Mouse (Mus musculus) midbrain, embryonic 14.5 days (tissue): ENCODE results near the gene Nop2. TPM values are rescaled to one million over a fixed set of nuclear protein-coding genes. Genes with fewer than 3 reads are reported as not detected.

ENCODE experiments used
- ATAC-seq: fragments of 200-750 bp; cut with Nextera tagmentation; 2 replicates; pipeline ENCODE4 v1.8.0; 2017; ENCODE audit warnings: moderate number of reproducible peaks, moderate library complexity; ENCODE audit not compliant: low FRiP score, low TSS enrichment
- DNase-seq: peaks from one replicate; pipeline ENCODE4 v3.0.0-alpha.2; 2015
- H3K27ac ChIP-seq: fragments of 300-500 bp; sonication (generic); replicated peaks from 2 replicates; pipeline ENCODE4 v1.5.1; 2014; ENCODE audit warnings: mild to moderate bottlenecking, low read depth, low read length, moderate library complexity
- H3K27me3 ChIP-seq: fragments of 300-500 bp; sonication (generic); 2 replicates; pipeline ENCODE4 v1.6.1; 2014; ENCODE audit warnings: low read length, control low read depth, mixed read lengths; ENCODE audit not compliant: control insufficient read depth, insufficient read depth
- H3K36me3 ChIP-seq: fragments of 300-500 bp; sonication (generic); 2 replicates; pipeline ENCODE4 v1.6.1; 2014; ENCODE audit warnings: low read length, control low read depth; ENCODE audit not compliant: control insufficient read depth, insufficient read depth
- H3K4me1 ChIP-seq: fragments of 300-500 bp; sonication (generic); 2 replicates; pipeline ENCODE4 v1.6.1; 2014; ENCODE audit warnings: mild to moderate bottlenecking, antibody characterized with exemption, low read length, control low read depth; ENCODE audit not compliant: control insufficient read depth, insufficient read depth
- H3K4me2 ChIP-seq: fragments of 300-500 bp; sonication (generic); 2 replicates; pipeline ENCODE4 v1.6.1; 2014; ENCODE audit warnings: mild to moderate bottlenecking, low read length, moderate library complexity
- H3K4me3 ChIP-seq: fragments of 300-500 bp; sonication (generic); replicated peaks from 2 replicates; pipeline ENCODE4 v1.5.1; 2014; ENCODE audit warnings: low read depth, low read length
- H3K9ac ChIP-seq: fragments of 300-500 bp; sonication (generic); replicated peaks from 2 replicates; pipeline ENCODE4 v1.6.1; 2014; ENCODE audit warnings: mild to moderate bottlenecking, low read length, moderate library complexity
- H3K9me3 ChIP-seq: fragments of 300-500 bp; sonication (generic); 2 replicates; pipeline ENCODE4 v1.6.1; 2016; ENCODE audit warnings: low read length, control low read depth, mixed read lengths; ENCODE audit not compliant: control insufficient read depth
- WGBS: fragments of 180-500 bp; shearing (Covaris S2); extraction: QIAGEN DNeasy Blood & Tissue Kit; methylation state at CpG from one replicate; pipeline ENCODE4 v1.1.7; 2014; 5-methylcytosine and 5-hydroxymethylcytosine counted together
- polyA plus RNA-seq: library from polyadenylated mRNA; unstranded; fragments of >200 nt; fragmentation: Nextera tagmentation; extraction: Ambion mirVana; gene quantifications from 2 replicates; pipeline ENCODE4 v1.2.1, GENCODE M21; 2014

The Nop2 gene
- polyA plus RNA-seq, 1 experiment from 2014 or later = 46.3 TPM

DNA sequence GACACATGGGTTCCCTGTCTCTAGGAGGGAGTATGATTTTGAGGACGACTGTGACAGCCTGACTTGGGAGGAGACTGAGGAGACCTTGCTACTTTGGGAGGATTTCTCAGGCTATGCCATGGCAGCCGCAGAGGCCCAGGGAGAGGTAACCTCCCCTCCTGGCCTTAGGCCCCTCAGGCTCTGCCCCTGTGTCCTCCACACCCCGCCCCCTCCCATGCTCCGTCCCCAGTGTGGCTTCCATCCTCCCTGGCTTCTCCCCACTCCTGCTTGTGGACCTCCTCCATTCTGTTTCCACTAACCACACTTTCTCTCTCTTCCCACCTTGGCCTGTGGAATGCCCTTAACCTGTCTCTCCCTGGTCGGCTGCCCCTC lies 21.3 kb downstream of the Nop2 start:
- H3K4me1 ChIP-seq = peaks cover 9% of the 10 kb centered on the region; the same call in 1 of the 2 replicates
- no peak overlapping the region for H3K4me3 ChIP-seq
- DNase-seq (no peak), ATAC-seq (no peak)
- no peak overlapping the region for H3K27ac ChIP-seq
- no peaks in the 10 kb centered on the region for H3K27me3 ChIP-seq
- WGBS = 89% methylated on average over 5 of the region's 5 CpGs
- peaks cover 37% of the 10 kb centered on the region for H3K36me3 ChIP-seq
- no peaks in the 10 kb centered on the region for H3K9me3 ChIP-seq
- H3K9ac ChIP-seq = no peak overlapping the region
- no peak overlapping the region for H3K4me2 ChIP-seq

DNA sequence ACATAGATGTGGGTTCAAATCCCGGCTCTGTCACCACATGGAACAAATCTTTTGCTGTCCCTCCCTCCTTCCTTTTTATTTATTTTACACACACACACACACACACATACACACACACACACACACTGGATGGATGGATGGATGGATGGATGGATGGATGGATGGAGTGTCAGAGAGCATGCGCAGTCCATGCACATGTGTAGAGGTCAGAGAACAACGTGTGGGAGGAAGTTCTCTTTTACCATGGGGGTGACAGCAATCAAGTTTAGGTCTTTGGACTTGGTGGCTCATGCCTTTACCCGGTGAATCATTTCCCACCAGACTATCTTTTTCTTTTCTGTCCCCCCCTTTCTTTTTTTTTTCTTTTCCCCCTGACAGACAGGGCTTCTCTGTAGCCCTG lies 22.0 kb downstream of the Nop2 start:
- Histone ChIP-seq H3K4me1 (0 out of 2 replicates have a peak, but pooled peaks cover 3% of the 10 kb centered on the region), H3K9me3 (no peaks in the 10 kb centered on the region), H3K9ac (no peak overlapping the region), H3K4me3 (no peak overlapping the region), H3K27me3 (no peaks in the 10 kb centered on the region), H3K4me2 (no peak overlapping the region), H3K36me3 (peaks cover 41% of the 10 kb centered on the region), H3K27ac (no peak overlapping the region)
- 94% methylated on average over 4 of the region's 4 CpGs for WGBS
- DNase-seq (no peak), ATAC-seq (no peak)

DNA sequence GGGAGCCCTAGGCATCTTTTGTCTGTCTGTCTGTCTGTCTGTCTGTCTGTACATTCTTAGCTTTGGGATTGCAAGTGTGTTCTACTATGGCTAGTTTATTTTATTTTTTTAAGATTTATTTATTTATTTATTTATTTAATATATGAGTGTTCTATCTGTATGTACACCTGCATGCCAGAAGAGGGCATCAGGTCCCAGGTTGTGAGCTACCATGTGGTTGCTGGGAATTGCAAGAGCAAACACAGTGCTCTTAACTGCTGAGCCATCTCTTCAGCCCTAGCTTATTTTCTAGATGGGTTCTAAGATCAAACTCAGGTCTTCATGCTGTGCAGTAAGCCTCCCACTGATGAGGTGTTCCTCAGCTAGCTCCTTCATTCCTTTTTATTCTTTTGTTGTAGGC lies 22.8 kb downstream of the Nop2 start:
- no peak overlapping the region for H3K9ac ChIP-seq
- H3K27ac ChIP-seq = no peak overlapping the region
- H3K4me3 ChIP-seq = no peak overlapping the region
- no peak for ATAC-seq
- no peak overlapping the region for H3K4me2 ChIP-seq
- DNase-seq = peak; percentile 68
- 0 out of 2 replicates have a peak, but pooled peaks cover 2% of the 10 kb centered on the region for H3K4me1 ChIP-seq
- H3K36me3 ChIP-seq = peaks cover 49% of the 10 kb centered on the region
- H3K9me3 ChIP-seq = no peaks in the 10 kb centered on the region
- no peaks in the 10 kb centered on the region for H3K27me3 ChIP-seq

DNA sequence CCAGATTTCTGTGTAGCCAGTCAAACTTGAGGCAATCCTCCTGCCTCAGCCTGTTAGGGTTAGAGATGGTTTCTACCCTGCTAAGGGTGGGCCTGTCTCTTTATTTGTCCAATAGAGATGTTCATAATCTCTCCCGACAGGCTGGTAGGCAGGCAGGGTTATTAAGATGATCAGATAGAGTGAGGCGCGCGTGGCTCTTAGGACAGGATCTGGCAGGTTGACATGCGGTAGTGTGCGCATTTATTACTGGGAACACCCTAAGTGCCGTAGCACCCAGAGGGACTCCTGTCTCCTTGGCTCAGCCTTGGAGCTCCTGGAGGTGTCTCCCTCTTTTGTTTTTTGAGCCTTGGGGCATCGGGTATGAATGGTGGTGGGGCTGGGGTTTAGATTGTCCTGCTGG lies 23.6 kb downstream of the Nop2 start:
- WGBS = 75% methylated on average over 8 of the region's 8 CpGs
- no peak for ATAC-seq
- Histone ChIP-seq H3K4me1 (0 out of 2 replicates have a peak, but pooled peaks cover 2% of the 10 kb centered on the region), H3K4me2 (no peak overlapping the region), H3K36me3 (peaks cover 54% of the 10 kb centered on the region), H3K27ac (no peak overlapping the region), H3K9ac (no peak overlapping the region), H3K4me3 (no peak overlapping the region), H3K27me3 (no peaks in the 10 kb centered on the region), H3K9me3 (no peaks in the 10 kb centered on the region)
- DNase-seq = no peak

DNA sequence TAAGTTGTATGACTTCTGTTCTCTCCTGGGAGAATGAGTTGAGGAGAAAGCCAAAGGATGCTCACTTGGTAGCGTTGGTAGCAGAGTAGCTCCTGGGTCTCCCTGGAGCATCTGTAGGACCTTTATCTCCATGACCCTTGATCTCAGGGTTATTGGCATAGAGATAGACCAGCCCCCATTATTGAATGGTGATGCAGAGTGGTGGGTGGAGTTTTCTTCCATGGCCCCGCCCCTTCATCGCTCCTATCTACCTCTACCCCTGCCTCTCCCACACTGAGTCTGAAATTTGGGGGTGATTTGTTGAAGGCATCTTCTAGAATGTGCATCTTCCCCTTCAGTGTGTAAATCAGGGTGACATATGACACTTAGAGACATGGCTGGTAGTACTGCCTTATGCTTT lies 24.8 kb downstream of the Nop2 start:
- Histone ChIP-seq H3K4me2 (no peak overlapping the region), H3K36me3 (peaks cover 64% of the 10 kb centered on the region), H3K27me3 (no peaks in the 10 kb centered on the region), H3K27ac (no peak overlapping the region), H3K4me3 (no peak overlapping the region), H3K9me3 (no peaks in the 10 kb centered on the region), H3K4me1 (0 out of 2 replicates have a peak, but pooled peaks cover 2% of the 10 kb centered on the region), H3K9ac (no peak overlapping the region)
- no peak for ATAC-seq
- DNase-seq = no peak
- WGBS = 87% methylated on average over 3 of the region's 3 CpGs

DNA sequence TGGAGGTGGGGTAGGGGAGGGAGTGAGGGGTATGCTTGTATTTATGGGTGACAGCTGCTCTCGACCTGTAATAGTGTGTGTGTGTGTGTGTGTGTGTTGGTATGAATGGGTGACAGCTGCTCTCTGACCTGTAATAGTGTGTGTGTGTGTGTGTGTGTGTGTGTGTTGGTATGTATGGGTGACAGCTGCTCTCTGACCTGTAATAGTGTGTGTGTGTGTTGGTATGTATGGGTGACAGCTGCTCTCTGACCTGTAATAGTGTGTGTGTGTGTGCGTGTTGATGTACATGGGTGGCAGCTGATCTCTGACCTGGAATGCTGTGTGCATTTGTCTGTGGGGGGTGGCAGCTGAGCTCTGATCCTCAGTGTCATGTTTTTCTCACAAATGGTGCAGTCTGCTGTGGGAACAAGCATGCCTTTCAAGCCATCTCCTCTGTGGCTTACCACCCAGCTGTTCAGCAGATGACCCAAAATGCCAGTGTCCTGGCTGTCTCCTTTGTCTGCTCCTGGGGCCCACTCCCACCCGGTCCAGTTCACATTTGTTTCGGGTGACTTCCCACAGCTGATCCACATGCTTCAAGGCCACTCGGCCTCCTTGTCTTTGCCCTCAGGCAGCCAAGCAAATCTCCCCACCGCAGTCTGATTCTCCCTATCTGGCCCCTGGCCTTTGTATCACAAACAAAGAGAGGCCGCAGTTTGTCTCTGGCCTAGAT lies 25.4 kb downstream of the Nop2 start:
- Histone ChIP-seq H3K36me3 (peaks cover 62% of the 10 kb centered on the region), H3K4me3 (no peak overlapping the region), H3K27ac (peak overlapping the region; percentile 70), H3K4me1 (0 out of 2 replicates have a peak, but pooled peaks cover 2% of the 10 kb centered on the region), H3K27me3 (no peaks in the 10 kb centered on the region), H3K9ac (no peak overlapping the region; the same call in 1 of the 2 replicates), H3K9me3 (no peaks in the 10 kb centered on the region), H3K4me2 (no peak overlapping the region)
- WGBS = 12% methylated on average over 7 of the region's 7 CpGs
- DNase-seq = no peak
- ATAC-seq = no peak

DNA sequence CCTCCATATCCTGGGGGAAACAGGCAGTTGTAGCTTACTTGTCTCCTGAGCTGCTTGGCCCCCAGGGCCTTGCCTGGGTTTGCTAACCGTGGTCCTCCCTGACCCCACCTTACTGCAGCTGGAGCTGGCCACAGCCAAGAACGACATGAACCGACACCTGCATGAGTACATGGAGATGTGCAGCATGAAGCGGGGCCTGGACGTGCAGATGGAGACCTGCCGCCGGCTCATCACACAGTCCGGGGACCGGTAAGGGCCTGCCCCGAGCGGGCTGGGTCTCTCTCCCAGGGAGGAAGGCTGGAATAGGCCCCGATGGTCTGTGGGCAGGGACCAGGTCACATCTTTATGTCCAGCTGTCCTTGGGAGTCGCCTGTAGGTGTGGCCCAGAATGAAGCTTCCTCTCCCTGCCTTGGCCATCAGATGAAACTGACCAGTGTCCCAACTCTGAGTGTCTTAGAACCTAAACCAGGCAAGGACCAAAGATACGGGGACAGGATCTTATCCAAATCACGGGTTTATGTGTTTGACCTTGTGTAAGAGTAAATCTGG lies 27.3 kb downstream of the Nop2 start:
- Histone ChIP-seq H3K4me3 (no peak overlapping the region), H3K4me2 (no peak overlapping the region), H3K27ac (no peak overlapping the region), H3K36me3 (peaks cover 57% of the 10 kb centered on the region), H3K4me1 (peaks cover 10% of the 10 kb centered on the region), H3K9me3 (no peaks in the 10 kb centered on the region), H3K9ac (no peak overlapping the region), H3K27me3 (no peaks in the 10 kb centered on the region)
- DNase-seq (no peak), ATAC-seq (no peak)
- WGBS = 86% methylated on average over 15 of the region's 15 CpGs

DNA sequence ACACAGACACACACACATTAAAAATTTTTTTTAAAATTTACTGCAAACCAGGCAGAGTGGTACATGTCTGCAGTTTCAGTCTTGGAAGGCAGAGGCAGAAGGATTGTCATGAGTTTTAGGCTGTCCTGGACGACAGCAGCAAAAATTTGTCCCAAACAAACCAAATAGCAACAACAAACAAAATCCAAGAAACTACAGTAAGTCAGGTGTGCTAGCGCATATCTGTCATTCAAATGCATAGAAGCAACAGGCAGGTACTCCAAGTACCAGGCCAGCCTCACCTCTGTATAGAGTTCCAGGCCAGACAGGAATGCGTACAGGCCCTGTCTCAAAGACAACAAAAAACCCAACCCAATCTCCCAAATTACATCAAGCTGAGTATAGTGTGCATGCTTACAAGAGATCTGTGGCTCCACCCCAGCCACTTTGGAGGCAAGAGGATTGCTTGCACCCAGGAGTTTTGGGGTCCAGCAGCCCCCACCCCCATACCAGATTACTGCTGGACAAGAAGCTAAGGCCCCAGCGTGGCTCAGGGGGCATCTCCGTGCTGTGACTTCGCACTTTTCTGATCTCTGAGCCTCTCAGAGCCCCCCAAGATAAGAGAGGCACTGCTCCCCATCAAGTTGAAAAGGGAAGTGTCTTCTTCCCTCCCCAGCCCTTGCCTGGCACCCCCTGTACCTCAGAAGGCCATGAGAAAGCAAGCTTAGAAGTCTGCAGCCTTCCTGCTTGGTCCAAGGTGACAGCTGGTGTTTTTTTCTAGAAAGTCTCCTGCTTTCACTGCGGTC lies 28.3 kb downstream of the Nop2 start:
- ATAC-seq (no peak), DNase-seq (no peak)
- Histone ChIP-seq H3K9ac (no peak overlapping the region; the same call in 1 of the 2 replicates), H3K27ac (no peak overlapping the region), H3K36me3 (peaks cover 55% of the 10 kb centered on the region), H3K4me3 (no peak overlapping the region), H3K4me1 (peaks cover 12% of the 10 kb centered on the region), H3K9me3 (no peaks in the 10 kb centered on the region), H3K4me2 (no peak overlapping the region), H3K27me3 (no peaks in the 10 kb centered on the region)
- 88% methylated on average over 7 of the region's 7 CpGs for WGBS
